Mouse (Mus musculus): ENCODE results near the gene Tor4a. TPM values are rescaled to one million over a fixed set of nuclear protein-coding genes. Genes with fewer than 3 reads are reported as not detected.

Tor4a gene
- polyA plus RNA-seq, 1 experiment from 2014 or later: 0.66 TPM

- peak; percentile 98 for ATAC-seq
- 0 out of 2 replicates have a peak, but pooled peaks cover 7% of the 10 kb centered on the region for H3K27me3 ChIP-seq
- no peaks in the 10 kb centered on the region for H3K9me3 ChIP-seq (replicated peaks)
- WGBS: 2% methylated on average over 39 of the region's 41 CpGs
- H3K4me2 ChIP-seq: peak overlapping the region; percentile 47
- H3K9ac ChIP-seq: peak overlapping the region; percentile 70
- H3K36me3 ChIP-seq (ENCODE audit: poor library complexity, severe bottlenecking): peaks cover 13% of the 10 kb centered on the region
- H3K4me3 ChIP-seq: peak overlapping the region; percentile 52
- H3K27ac ChIP-seq: peak overlapping the region; percentile 98
- peaks cover 32% of the 10 kb centered on the region for H3K4me1 ChIP-seq
These were observed 28.4 kb upstream of the Tor4a start for GRCm38 (mm10) chr2:25224766-25225752.

- ATAC-seq: no peak
- Histone ChIP-seq H3K4me3 (peak within 1 kb of the TSS; percentile 86), H3K4me2 (peak within 1 kb of the TSS; percentile 96), H3K27me3 (0 out of 2 replicates have a peak, but pooled peaks cover 3% of the 10 kb centered on the region), H3K27ac (peak within 1 kb of the TSS; percentile 98), H3K9ac (peak within 1 kb of the TSS; percentile 93), H3K9me3 (replicated peaks) (no peaks in the 10 kb centered on the region), H3K4me1 (peaks cover 32% of the 10 kb centered on the region), H3K36me3 (ENCODE audit: poor library complexity, severe bottlenecking) (peaks cover 13% of the 10 kb centered on the region)
- WGBS: 0% methylated on average over 17 of the region's 17 CpGs
These were observed 27.7 kb upstream of the Tor4a start, which contains the start of gene Tubb4b for GRCm38 (mm10) chr2:25224492-25224765. Gene Tubb4b, minus strand, starts transcription at chr2:25224702.

GRCm38 (mm10) chr2:25223681-25224491, 27.2 kb upstream of the Tor4a start:
- H3K9me3 ChIP-seq (replicated peaks): no peaks in the 10 kb centered on the region
- ATAC-seq: peak; percentile 31

GRCm38 (mm10) chr2:25221331-25221772, 24.7 kb upstream of the Tor4a start:
- Histone ChIP-seq H3K9me3 (replicated peaks) (no peaks in the 10 kb centered on the region), H3K4me1 (peaks cover 22% of the 10 kb centered on the region), H3K4me3 (no peak overlapping the region), H3K27me3 (no peaks in the 10 kb centered on the region), H3K4me2 (no peak overlapping the region), H3K9ac (no peak overlapping the region), H3K36me3 (ENCODE audit: poor library complexity, severe bottlenecking) (peaks cover 13% of the 10 kb centered on the region), H3K27ac (no peak overlapping the region)
- whole genome bisulfite sequencing: 79% methylated on average over 5 of the region's 5 CpGs
- no peak for ATAC-seq

More at GRCm38 (mm10) chr2:25223681-25224491, 27.2 kb upstream of the Tor4a start:
- 2% methylated on average over 51 of the region's 53 CpGs for WGBS
- peak overlapping the region; percentile 86 for H3K4me3 ChIP-seq
- peaks cover 13% of the 10 kb centered on the region for H3K36me3 ChIP-seq (ENCODE audit: poor library complexity, severe bottlenecking)
- H3K4me2 ChIP-seq: peak overlapping the region; percentile 96
- peak overlapping the region; percentile 93 for H3K9ac ChIP-seq
- peak overlapping the region; percentile 94 for H3K27ac ChIP-seq
- peaks cover 30% of the 10 kb centered on the region for H3K4me1 ChIP-seq
- H3K27me3 ChIP-seq: no peaks in the 10 kb centered on the region

GRCm38 (mm10) chr2:25218445-25218844, 21.8 kb upstream of the Tor4a start, which contains the start of gene Fam166a:
Gene Fam166a, plus strand, starts transcription at chr2:25218745.
- Histone ChIP-seq H3K4me3 (no peak within 1 kb of the TSS), H3K4me2 (no peak within 1 kb of the TSS), H3K4me1 (peaks cover 10% of the 10 kb centered on the region), H3K27ac (no peak within 1 kb of the TSS), H3K9me3 (replicated peaks) (no peaks in the 10 kb centered on the region), H3K27me3 (no peaks in the 10 kb centered on the region; the same call in 1 of the 2 replicates), H3K36me3 (ENCODE audit: poor library complexity, severe bottlenecking) (peaks cover 13% of the 10 kb centered on the region), H3K9ac (no peak within 1 kb of the TSS)
- ATAC-seq: no peak

- Histone ChIP-seq H3K9ac (no peak overlapping the region), H3K27ac (no peak overlapping the region), H3K4me1 (0 out of 2 replicates have a peak, but pooled peaks cover 2% of the 10 kb centered on the region), H3K9me3 (replicated peaks) (no peaks in the 10 kb centered on the region), H3K4me2 (no peak overlapping the region), H3K36me3 (ENCODE audit: poor library complexity, severe bottlenecking) (peaks cover 9% of the 10 kb centered on the region), H3K27me3 (no peaks in the 10 kb centered on the region; the same call in 1 of the 2 replicates), H3K4me3 (no peak overlapping the region)
- ATAC-seq: no peak
- 65% methylated on average over 2 of the region's 2 CpGs for WGBS
These were observed 21.0 kb upstream of the Tor4a start for GRCm38 (mm10) chr2:25217666-25218065.

- Histone ChIP-seq H3K36me3 (ENCODE audit: poor library complexity, severe bottlenecking) (no peaks in the 10 kb centered on the region), H3K4me1 (peaks cover 18% of the 10 kb centered on the region), H3K4me3 (no peak within 1 kb of the TSS), H3K27me3 (no peaks in the 10 kb centered on the region; the same call in 1 of the 2 replicates), H3K4me2 (no peak within 1 kb of the TSS), H3K9me3 (replicated peaks) (no peaks in the 10 kb centered on the region), H3K9ac (no peak within 1 kb of the TSS), H3K27ac (no peak within 1 kb of the TSS)
- 81% methylated on average over 3 of the region's 3 CpGs for WGBS
- ATAC-seq: no peak
These were observed 17.8 kb upstream of the Tor4a start, which contains the start of gene Stpg3 for GRCm38 (mm10) chr2:25214444-25214843. Gene Stpg3, minus strand, starts transcription at chr2:25214637.

GRCm38 (mm10) chr2:25213266-25213865, 16.7 kb upstream of the Tor4a start:
- Histone ChIP-seq H3K9ac (no peak overlapping the region), H3K27me3 (no peaks in the 10 kb centered on the region; the same call in 1 of the 2 replicates), H3K4me1 (peaks cover 25% of the 10 kb centered on the region), H3K27ac (no peak overlapping the region), H3K4me3 (no peak overlapping the region), H3K36me3 (ENCODE audit: poor library complexity, severe bottlenecking) (peaks cover 5% of the 10 kb centered on the region), H3K9me3 (replicated peaks) (no peaks in the 10 kb centered on the region), H3K4me2 (no peak overlapping the region)
- 69% methylated on average over 23 of the region's 23 CpGs for WGBS
- ATAC-seq: no peak

GRCm38 (mm10) chr2:25211121-25211670, 14.5 kb upstream of the Tor4a start, which contains the start of gene Nelfb:
Gene Nelfb, minus strand, starts transcription at chr2:25211489.
- H3K4me2 ChIP-seq: peak within 1 kb of the TSS; percentile 89
- H3K27me3 ChIP-seq: no peaks in the 10 kb centered on the region; the same call in 1 of the 2 replicates
- peaks cover 26% of the 10 kb centered on the region for H3K36me3 ChIP-seq (ENCODE audit: poor library complexity, severe bottlenecking)
- peak within 1 kb of the TSS; percentile 78 for H3K27ac ChIP-seq
- H3K9ac ChIP-seq: peak within 1 kb of the TSS; percentile 94
- no peaks in the 10 kb centered on the region for H3K9me3 ChIP-seq (replicated peaks)
- ATAC-seq: peak; percentile 95
- peaks cover 29% of the 10 kb centered on the region for H3K4me1 ChIP-seq
- peak within 1 kb of the TSS; percentile 92 for H3K4me3 ChIP-seq
- under 1% methylated on average over 44 of the region's 44 CpGs for WGBS

GRCm38 (mm10) chr2:25210686-25211085, 14.0 kb upstream of the Tor4a start:
- peak; percentile 42; the same call in 1 of the 2 replicates for ATAC-seq
- H3K4me2 ChIP-seq: peak overlapping the region; percentile 89
- peaks cover 31% of the 10 kb centered on the region for H3K36me3 ChIP-seq (ENCODE audit: poor library complexity, severe bottlenecking)
- peak overlapping the region; percentile 92 for H3K4me3 ChIP-seq
- WGBS: under 1% methylated on average over 24 of the region's 24 CpGs
- peak overlapping the region; percentile 78 for H3K27ac ChIP-seq
- H3K9me3 ChIP-seq (replicated peaks): no peaks in the 10 kb centered on the region
- H3K27me3 ChIP-seq: no peaks in the 10 kb centered on the region; the same call in 1 of the 2 replicates
- H3K9ac ChIP-seq: peak overlapping the region; percentile 94
- H3K4me1 ChIP-seq: peaks cover 29% of the 10 kb centered on the region

GRCm38 (mm10) chr2:25207593-25207992, 10.9 kb upstream of the Tor4a start:
- no peak for ATAC-seq
- peaks cover 29% of the 10 kb centered on the region for H3K4me1 ChIP-seq
- WGBS: 91% methylated on average over 1 of the region's 1 CpGs
- no peaks in the 10 kb centered on the region for H3K9me3 ChIP-seq (replicated peaks)
- no peak overlapping the region for H3K4me2 ChIP-seq
- no peak overlapping the region for H3K27ac ChIP-seq
- peaks cover 62% of the 10 kb centered on the region for H3K36me3 ChIP-seq (ENCODE audit: poor library complexity, severe bottlenecking)
- no peak overlapping the region for H3K4me3 ChIP-seq
- no peak overlapping the region for H3K9ac ChIP-seq
- no peaks in the 10 kb centered on the region for H3K27me3 ChIP-seq
